Mouse (Mus musculus) megakaryocyte, embryonic 14.5 days (primary cell): ENCODE measurements around the gene Hist1h2be.

Experiments used
- FLI1 ChIP-seq: IDR thresholded peaks from 2 replicates; pipeline ENCODE4 v1.6.1; 2012; ENCODE audit warnings: low read length, inconsistent platforms, mixed read lengths
- GATA1 ChIP-seq: IDR thresholded peaks from 3 replicates; pipeline ENCODE4 v1.6.1; 2012; ENCODE audit warnings: mixed read lengths, low read length, inconsistent platforms, borderline replicate concordance

GRCm38 (mm10) chr13:23659636-23660366 is 38.9 kb upstream of the Hist1h2be start:
- TF ChIP-seq GATA1 (no peak), FLI1 (no peak)
